Mouse (Mus musculus): Measurements from ENCODE around the gene Lrp4.

- no peak for TF ChIP-seq CTCF (IDR thresholded peaks at IDR 0.05; ENCODE audit: insufficient read depth, low read depth, low read length)
- peak; percentile 45; the same call in 1 of the 2 replicates for TF ChIP-seq POLR2A (IDR thresholded peaks at IDR 0.05; ENCODE audit: insufficient read depth, low read depth, low read length)
Observed at GRCm38 (mm10) chr2:91526294-91527146, 69.2 kb downstream of the Lrp4 start, which contains the start of gene Ckap5.

Data from olfactory bulb, adult 2 months (tissue).